Mouse (Mus musculus) liver, embryonic 14.5 days (tissue): ENCODE results near the gene Tmprss9.

Experiments used
- CTCF ChIP-seq: IDR thresholded peaks from 2 replicates; pipeline ENCODE4 v1.5.1; 2016; ENCODE audit warnings: antibody characterized with exemption, low read depth, control low read depth
- EP300 ChIP-seq: IDR thresholded peaks from 2 replicates; pipeline ENCODE4 v1.6.1; 2016; ENCODE audit warnings: antibody characterized with exemption, low read depth

DNA sequence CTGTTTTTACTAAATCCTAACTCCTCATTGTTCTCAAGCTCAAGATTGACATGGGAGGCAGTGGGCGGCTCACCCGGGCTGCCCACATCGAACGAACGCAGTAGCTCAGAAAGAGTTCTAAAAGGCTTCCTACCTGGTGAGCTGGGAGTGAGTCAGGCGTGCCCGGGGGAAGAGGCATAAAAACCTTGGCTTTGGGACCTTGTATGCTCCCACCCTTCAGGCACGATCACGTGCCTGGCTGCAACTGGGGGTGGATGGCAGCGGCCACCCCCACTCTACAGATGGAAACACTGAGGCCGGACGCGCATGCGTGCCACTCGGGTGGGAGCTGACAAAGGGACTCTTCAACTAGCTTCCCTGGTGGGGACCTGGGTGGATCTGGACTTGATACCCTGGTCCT lies 29.3 kb upstream of the Tmprss9 start:
- TF ChIP-seq CTCF (no peak), EP300 (no peak)
